Mouse (Mus musculus): ENCODE results near the gene Dnajb14. TPM values are rescaled to one million over a fixed set of nuclear protein-coding genes. Genes with fewer than 3 reads are reported as not detected.
"Not testable (repeated sequence)": the region's sequence is repeated elsewhere in the genome, so short reads cannot be mapped to it uniquely, and the experiment has no call there.

Dnajb14 gene
- total RNA-seq, 2 experiments from 2014 or later = 46.0 to 46.1 TPM

DNA sequence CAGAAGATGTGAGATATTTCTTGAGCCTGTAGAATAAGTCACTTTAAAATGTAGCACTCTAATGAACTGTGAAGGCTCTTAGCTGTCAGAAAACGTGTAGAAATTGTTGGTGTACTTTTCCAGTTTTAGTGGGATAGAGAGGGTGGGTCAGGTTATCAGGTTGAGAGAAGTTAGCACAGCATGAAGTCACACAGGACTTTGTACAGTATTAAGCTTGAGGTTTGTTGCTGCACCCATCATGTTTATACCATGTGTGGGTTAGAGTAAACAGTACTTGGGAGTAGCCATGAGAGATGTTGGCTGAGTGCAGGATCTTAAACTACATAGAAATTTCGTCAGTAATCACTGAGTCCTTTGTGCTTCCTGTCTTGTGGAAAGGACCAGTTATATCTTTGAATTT lies 45.6 kb downstream of the Dnajb14 start:
- DNase-seq (ENCODE audit: low spot score in 2 of 2) = no peak

DNA sequence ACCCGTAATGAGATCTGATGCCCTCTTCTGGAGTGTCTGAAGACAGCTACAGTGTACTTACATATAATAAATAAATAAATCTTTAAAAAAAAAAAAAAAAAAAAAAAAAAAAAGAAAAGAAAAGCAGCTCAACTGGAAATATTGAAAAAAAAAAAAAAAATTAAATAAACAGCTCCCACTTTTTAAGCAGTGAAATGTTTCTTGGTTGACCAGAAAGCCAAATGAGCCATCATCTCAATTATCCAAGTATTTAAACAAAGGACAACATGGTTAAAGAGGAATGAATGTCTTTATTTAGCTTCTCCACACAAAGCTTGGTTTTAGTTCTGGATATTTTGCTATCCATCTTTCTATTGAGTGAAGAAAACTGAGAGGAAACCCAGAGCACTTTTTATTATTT lies 47.1 kb downstream of the Dnajb14 start:
- DNase-seq (ENCODE audit: low spot score in 2 of 2) = not testable (repeated sequence)

DNA sequence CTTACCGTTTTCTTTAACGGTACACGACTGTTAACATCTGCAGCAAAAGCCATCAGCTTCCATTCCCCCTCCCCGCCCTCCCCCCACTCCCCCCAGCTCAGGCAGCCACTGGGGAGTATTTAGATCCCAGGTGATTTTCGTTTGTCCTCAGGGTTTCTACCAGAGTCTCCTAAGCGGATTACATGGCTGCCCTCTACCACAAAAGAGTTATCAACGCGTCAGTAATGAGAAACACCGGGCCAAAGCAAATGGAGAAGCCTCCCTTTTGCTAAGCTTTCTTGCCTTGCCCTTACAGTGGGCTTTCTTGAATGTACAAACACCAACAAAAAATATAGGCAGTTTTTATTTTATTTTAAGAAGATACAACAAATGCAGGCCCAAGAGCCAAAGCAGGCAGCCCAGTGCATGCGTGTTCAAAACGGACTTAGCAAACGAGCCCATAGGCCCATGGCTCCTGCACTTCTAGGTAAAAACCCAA lies 50.3 kb downstream of the Dnajb14 start:
- no peak for DNase-seq (ENCODE audit: low spot score in 2 of 2)

DNA sequence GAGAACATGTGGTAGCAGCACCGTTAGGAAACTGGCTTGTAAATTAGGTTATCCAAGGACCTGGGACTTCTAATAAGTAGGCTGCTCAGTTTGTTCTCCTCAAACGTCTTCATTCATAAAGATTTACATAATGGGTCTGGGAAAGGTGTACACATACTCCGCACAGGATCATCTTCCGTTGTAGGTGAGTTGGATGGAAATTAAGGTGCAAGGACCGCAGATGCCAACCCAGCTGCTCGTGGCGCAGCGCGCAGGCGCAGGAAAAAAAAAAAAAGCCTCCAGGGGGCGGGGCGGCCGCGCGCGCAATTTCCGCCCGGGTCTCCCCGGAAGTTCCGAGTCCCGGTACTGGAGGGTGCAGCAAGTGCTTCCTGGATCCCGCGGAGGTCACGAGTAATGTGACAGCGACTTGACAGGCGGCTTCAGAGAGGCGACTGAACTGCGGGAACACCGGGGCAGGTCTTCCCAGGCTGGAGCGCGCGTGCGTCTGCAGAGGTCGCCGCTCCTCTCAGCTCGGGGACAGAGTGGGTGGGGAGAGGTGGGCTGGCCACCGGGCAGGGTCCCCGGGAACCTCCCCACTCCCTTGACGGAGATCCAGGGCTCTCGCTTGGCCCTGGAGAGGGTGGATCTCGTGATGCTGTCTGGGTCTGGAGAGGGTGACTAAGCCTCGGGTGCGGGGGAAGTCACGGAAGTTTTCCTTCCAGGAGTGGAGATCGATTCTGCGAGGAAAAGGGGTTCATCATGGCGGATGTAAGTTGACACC lies 50.9 kb downstream of the Dnajb14 start, which contains the start of gene Lamtor3:
Gene Lamtor3 (plus strand): TSS at position 335 of the 760 bp plus-strand sequence.
- DNase-seq (ENCODE audit: low spot score in 2 of 2) = peak; percentile 84 to 91

DNA sequence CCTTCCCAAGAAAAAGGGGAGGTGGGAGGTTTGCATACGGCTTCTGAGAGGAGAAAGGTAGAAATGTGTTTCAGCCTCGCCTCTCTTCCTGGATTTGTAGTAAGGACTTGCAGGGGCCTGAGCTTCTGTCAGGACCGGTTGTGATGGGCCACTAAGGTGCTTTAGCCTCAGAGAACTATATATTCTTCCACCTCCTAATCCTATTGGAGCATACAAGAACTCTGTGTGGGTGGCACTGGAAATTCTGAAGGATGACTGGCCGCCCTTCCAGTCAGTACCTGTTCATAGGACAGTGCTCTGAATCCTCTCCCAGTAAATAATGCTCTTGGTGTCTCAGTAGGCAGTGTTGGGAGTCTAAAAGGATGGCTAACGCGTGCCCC lies 51.4 kb downstream of the Dnajb14 start:
- peak; percentile 6 to 21 for DNase-seq (ENCODE audit: low spot score in 2 of 2)

DNA sequence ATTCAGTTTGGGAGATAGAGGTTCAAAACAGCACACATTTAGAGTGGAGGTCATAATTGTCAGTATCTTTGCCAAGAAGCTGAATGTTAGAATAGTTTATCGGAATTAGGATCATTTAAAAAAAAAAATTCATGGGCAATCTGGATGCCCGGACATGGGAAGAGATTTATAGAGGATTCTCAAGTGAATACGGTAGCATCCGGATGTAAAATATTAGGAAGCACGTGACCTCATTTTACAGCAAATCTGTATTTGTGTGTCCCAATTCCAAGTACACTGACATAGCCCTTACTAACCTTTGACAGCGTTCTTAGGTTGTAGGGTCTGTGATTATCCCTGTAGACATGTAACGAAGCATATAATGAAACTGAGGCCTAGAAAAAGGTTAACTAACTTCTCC lies 51.9 kb downstream of the Dnajb14 start:
- DNase-seq (ENCODE audit: low spot score in 2 of 2) = no peak

DNA sequence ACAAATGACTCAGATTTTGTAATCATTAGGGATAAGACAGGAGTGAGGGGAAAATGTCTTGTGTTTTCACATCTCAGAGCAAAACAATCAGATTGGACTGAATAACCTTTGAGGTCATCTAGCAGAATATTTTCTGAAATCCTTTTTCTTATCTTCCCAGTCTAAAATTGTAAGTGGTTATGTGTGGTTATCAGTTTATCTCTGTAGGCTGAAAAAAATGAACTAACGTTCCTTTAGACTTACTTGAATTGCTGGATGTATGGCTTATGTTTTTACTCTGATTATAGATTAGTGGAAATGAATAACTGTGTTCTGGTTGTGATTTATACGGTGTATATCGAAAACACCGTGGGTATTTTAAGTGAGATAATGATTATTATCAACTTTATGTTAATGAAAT lies 53.1 kb downstream of the Dnajb14 start:
- no peak for DNase-seq (ENCODE audit: low spot score in 2 of 2)

DNA sequence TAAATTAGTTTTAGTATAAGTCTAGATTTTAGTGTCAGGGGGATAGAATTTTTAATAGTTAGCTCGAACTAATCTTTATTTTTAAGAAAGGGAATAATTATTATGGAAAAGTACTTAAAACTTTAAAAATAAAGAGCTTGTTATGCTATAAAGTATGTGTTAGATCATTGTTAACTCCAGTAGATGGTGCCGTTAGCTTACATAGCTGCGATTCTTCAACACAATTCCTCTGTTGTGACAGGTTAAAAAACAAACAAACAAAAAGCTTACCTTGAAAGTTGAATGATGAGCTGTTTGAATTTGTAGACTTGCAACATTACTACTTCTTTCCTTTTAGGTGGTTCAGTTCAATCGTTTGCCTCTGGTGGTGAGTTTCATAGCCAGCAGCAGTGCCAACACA lies 59.5 kb downstream of the Dnajb14 start:
- DNase-seq (ENCODE audit: low spot score in 2 of 2) = no peak

DNA sequence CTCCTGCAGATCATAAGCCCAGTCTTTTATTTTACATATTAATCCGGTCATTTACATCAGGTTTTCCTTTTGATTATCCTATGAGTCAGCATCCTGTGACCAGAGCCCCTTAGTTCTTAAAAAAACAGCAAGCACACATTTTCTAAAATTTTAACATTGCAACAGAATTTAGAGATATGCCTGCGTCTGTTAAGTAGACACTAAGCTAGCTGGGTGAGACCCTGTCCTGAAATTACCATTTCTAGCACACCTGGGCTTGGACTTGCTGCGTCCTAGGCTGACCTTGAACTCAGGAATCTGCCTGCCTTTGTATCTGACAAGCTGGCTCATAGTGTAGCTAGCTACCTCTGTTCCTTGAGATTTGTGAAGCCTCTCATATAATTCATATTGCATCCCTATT lies 62.5 kb downstream of the Dnajb14 start:
- DNase-seq (ENCODE audit: low spot score in 2 of 2) = no peak

DNA sequence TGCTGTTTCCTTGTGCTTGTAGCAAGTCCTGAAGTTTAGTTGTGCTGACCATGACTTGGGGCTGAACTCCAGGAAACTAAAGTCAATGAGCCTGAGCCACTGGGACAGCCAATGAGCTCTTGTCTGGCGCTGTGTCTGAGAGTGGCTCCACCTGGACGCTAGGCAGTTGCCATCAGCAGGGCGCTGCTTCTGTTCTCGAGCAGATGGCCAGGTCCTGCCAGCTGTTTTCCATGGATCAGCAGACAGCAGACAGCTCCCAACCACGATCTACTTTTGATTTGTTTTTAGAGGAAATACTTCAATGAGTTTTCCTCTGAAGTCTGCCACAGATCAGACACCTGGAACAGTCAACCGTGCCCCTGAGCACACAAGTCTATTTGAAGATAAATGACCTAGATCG lies 65.3 kb downstream of the Dnajb14 start:
- DNase-seq (ENCODE audit: low spot score in 2 of 2) = no peak

DNA sequence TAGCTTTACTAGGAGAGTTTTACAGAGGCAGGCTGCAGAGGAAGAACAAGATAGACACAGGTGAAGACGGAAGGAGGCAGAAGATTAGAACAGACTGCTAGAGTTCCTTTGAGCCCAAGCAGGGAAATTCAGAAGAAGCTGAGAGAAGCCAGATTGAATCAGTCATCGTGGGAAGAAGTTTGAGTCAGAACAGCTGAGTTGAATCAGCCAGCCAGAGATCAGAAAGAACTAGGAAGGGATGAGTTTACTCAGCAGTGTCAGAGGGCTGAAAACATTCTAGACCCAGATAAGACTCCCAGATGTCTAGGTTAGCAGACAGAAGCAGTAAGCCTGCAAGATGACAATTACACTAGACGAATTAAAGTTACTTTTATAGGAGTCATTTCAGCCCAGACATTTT lies 66.5 kb downstream of the Dnajb14 start:
- no peak for DNase-seq (ENCODE audit: low spot score in 2 of 2)

DNA sequence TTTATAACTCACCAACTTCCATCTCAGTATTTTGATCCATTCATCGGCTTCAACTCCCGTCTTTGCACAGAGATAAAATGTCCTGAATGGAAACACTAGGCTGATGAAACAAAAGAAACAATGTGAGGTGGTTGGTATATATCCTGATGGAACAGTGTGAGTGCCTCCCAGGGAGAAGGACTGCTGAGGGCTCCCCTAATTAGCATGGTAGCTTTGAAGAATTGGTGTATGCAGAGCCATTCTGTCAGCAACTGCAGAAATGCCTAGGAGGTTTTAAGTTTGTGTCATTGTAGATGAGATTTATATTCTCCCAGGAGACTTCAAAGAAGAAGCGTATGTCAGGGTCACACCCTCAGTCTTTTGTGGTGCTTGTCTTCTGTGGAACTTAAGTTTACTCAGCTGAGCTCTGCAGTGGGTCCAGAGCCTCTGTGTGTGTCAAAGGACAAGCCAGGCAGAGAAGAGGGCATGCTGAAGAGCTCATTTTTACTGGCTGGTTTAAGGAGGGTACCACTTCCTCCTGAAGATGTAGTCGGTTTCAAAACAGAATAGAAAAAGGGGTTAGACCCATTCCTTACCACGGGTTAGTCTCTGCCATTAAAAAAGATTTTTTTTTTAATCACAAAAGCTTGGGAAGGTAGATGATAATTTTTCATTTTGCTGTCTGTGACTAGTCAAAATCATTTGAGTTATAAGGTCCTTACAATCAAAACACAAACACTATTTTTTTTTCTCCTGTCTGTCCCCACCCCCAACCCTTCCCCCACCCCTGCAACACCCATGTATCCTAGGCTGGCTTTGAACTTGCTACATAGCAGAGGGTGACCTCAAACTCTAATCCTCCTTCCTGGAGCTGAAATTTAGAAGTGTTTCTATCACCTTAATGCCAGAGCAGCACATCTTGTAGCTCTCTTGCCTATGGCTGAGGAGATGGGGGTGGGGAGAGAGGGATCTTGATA lies 68.4 kb downstream of the Dnajb14 start:
- DNase-seq (ENCODE audit: low spot score in 2 of 2) = no peak

DNA sequence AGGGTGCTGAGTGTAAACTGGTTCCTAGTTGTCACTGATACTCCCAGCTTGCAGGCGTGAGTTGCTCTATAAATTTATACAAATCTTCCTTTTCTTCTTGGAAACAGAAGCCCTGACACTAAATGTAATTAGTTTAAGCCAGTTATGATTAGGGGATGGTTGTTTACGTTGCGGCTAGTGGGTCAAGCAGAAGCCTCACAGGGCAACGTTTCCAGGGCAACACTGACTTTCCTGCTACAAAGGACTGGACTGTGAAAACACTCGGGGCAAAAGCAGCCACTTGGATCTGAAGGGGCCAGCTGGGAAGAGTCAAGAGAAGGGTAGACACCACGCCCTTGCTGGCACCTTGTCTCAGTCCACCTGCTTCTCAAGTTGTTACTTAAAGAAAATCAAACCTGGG lies 69.1 kb downstream of the Dnajb14 start:
- no peak for DNase-seq (ENCODE audit: low spot score in 2 of 2)

DNA sequence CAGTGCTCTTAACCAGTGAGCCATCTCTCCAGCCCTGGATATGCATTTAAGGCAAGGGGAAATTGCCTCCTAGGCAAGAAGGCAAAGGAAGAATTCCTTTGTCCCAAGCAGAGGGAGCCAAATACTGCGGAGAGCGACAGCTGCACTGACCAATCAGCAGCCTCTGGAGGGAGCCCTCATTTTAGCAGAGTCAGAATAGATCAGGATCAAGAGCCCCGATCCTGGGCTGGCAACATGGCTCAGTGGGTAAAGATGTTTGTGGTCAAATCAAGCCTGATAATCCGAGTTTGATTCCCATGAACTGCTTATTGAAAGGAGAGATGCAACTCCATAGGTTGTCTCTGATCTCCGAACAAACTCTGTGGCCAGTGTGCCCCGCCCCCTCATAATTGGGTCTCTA lies 71.1 kb downstream of the Dnajb14 start:
- peak; percentile 25 to 37 for DNase-seq (ENCODE audit: low spot score in 2 of 2)

DNA sequence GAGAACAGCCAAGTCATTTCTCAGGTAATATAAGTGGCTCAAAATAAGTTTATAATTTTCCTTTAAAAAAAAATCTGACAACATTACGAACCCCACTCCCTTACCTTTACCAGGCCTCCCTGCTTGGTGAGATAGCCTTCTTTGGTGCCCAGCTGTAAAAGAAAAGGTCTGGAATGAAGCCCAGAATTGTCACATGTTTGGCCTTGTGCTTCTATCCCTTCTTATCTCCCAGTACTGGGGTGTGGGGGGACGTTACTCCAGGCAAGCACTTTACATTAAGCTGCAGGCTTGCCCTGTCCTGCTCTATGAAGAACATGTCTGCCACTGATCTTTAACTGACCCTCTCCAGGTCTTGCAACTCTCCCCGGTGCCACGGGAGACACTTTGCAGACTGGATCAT lies 73.3 kb downstream of the Dnajb14 start:
- DNase-seq (ENCODE audit: low spot score in 2 of 2) = no peak

DNA sequence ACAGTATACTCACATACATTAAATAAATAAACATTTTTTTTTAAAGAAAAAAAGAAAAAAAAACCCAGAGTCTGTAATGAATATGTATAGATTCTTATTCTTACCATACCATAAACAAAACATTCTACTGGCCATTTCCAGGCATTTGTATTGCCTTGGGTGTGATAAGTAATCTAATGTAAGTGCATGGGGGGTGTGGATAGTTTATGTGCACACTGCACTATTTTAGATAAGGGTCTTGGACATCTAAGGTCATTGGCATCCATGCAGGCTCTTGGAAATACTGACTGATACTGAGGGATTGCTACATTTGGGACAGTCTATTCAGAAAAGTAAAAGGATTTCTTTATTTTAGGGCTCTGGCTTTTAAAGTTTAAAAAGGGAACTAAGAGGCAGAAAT lies 74.1 kb downstream of the Dnajb14 start:
- DNase-seq (ENCODE audit: low spot score in 2 of 2) = no peak

DNA sequence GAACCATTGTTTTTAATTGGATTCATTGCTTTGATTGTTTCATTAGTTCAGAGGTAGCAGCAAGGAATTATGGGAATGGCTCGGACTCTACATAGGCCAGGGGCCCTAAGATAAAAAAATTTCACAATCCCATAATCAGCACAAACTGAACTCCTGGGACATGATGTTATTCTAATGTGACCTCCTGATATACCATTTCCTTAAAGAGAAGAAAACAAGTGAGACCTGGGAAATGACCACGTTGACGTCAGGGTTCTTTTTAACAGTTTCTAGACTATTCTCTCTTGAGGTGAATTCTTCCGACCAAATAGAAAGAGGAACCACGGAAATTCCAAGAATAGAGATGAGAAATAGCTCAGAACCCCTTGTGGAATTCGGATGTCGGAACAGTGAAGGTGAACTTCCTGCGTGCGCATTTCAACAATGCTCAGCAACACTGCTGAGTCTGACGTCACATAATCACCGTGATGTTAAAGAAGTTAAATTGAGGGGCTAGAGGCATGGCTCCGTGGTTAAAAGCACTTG lies 74.7 kb downstream of the Dnajb14 start:
- DNase-seq (ENCODE audit: low spot score in 2 of 2) = no peak

DNA sequence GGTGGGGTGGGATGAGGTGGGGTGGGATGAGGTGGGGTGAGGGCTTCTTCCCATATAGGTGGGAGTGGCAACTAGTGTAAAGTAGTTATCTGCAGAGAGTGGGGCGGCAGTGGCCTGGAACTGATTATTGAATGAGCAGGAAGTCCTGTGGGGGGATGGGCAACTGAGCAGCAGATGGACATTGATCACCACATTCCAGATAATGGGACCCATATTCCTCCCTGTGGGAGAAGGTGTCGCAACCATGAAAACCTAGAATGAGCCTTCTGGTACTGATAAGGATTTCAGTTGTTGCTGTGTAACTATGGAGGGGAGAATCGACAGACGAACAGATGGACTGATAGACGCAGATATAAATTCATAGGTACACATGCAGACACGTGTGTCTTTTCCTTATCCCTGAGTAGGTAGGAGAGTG lies 76.3 kb downstream of the Dnajb14 start:
- DNase-seq (ENCODE audit: low spot score in 2 of 2) = no peak

DNA sequence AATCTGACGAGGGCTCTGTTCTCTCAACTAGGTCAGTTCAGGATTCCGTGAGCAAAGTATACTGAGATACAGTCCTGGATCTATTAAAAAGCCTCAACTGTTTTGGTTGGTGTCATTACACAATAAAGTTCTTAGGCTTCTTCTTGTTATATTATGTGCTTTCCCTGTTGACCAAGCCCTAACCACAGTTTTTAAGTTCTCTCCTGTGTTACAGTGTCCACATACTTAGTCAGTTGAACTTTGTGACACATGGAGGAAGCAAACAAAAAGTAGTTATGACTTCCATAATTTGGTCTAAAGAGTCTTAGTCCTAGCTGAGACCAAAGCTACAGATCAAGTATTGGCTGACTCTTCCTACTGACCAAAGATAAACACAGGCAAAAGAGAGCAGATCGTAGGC lies 79.4 kb downstream of the Dnajb14 start:
- no peak for DNase-seq (ENCODE audit: low spot score in 2 of 2)

DNA sequence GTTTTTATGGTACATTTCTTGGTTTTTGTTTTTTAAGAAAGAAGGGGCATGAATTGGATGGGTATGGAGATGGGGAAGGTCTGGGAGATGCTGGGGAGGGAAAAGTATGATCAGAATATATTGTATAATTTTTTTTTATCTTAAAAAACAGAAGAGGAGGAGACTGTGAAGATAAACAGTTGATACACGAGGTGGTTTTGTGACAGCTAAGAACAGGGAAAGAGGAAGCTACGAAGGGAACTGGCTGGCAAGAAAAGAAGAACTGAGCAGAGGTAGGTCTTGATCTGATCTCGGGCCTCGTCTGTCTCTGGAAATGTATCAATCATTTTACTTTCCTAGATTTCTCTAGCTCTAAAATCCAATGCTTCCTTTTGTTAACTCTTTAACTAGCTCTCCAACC lies 80.0 kb downstream of the Dnajb14 start:
- DNase-seq (ENCODE audit: low spot score in 2 of 2) = no peak

DNA sequence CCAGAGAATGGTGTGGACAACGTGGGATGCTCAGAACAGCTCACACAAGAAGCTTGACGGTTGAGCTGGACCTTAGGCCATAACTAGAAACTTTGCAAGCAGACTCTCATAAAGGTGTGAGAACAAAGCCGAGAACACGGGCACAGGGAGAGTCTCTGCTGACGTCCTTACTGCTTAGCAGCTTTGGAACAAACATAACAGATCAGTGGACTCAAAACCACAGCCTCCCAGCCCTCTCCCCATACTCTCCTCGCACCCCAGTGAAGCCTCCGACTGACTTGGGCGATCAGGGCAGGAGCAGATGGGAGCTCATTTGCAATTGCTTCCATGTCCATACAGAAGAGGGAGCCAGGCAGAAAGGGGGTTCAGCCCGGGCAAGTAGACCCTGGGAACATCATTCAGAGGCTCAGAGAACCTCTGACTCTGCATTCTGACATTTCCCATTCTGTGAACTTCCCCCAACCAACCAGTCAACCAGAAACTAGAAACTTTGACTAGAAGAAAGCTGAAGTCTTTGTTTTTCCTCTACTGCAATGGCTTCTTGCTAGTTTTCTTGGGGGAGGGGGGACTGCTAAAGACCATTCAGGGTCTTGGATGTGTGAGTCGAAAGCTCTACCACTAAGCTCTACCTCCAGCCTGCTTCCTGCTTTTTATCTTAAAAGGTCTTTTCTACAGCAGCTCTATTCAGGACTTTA lies 82.9 kb downstream of the Dnajb14 start:
- DNase-seq (ENCODE audit: low spot score in 2 of 2) = no peak

Measured in left cerebral cortex, adult 18-20 months (tissue).